Mouse (Mus musculus): ENCODE results near the gene Sult2b1.

DNA sequence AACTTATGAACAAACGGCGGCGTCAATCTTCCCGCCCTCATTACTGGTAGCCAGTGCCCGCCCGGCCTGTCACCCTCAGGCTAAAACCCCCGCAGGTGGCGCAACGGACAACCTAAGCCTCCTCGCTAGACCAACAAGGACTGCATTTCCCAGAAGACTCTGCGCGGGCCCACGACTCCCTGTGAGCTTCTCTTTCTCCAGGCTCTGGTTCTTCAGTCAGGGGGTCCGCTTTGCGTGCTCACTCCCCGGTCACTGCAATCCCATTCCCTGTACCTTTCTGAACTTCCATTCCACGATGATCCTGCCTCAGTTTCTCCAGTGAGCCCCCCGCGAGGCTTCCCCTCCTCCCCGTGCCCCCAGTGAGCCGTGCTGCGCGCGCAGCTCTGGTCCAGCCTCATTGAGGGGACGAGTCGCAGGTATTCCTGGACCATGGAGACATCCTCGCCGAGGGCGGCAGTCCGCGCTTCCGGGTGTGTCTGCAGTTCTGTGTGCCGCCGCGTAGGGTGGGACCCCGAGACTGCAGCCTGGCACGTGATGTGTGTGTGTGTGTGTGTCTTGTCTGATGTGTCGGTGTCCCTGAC lies 868 bp downstream of the Sult2b1 start, which contains the start of gene Lmtk3:
- TF ChIP-seq CTCF (IDR thresholded peaks at IDR 0.05; ENCODE audit: control insufficient read depth, insufficient read depth, insufficient replicate concordance, low read depth, low read length) (no peak), POLR2A (IDR thresholded peaks at IDR 0.05; ENCODE audit: control insufficient read depth, low read depth, low read length) (no peak; the same call in 1 of the 2 replicates)
